Mouse (Mus musculus) myocyte (in vitro differentiated cells): ENCODE data around the gene S100a4. TPM values are rescaled to one million over a fixed set of nuclear protein-coding genes. Genes with fewer than 3 reads are reported as not detected.
A peak's percentile ranks its signal among the peaks of the same experiment; 100 is the strongest.

ENCODE experiments used
- H3K27me3 ChIP-seq: one replicate; pipeline ENCODE4 v1.6.1; 2011; ENCODE audit not compliant: control insufficient read depth, insufficient read depth, insufficient read length
- H3K36me3 ChIP-seq: one replicate; pipeline ENCODE4 v1.6.1; 2011; ENCODE audit not compliant: control insufficient read depth, insufficient read depth
- H3K4me2 ChIP-seq: one replicate; pipeline ENCODE4 v1.6.1; 2011; ENCODE audit warnings: low read depth, control low read depth
- H3K4me3 ChIP-seq: one replicate; pipeline ENCODE4 v1.5.1; 2011; ENCODE audit warnings: mild to moderate bottlenecking, control low read depth, moderate library complexity
- H3K79me2 ChIP-seq: one replicate; pipeline ENCODE4 v1.6.1; 2011; ENCODE audit not compliant: control insufficient read depth, insufficient read depth
- H3ac ChIP-seq: one replicate; pipeline ENCODE4 v1.6.1; 2011; ENCODE audit not compliant: control insufficient read depth, insufficient read length
- CEBPB ChIP-seq: IDR thresholded peaks from 2 replicates; pipeline ENCODE4 v1.6.1; 2011; ENCODE audit warnings: mild to moderate bottlenecking, moderate library complexity; ENCODE audit not compliant: poor library complexity, insufficient read depth, severe bottlenecking
- E2F4 ChIP-seq: IDR thresholded peaks from one replicate; pipeline ENCODE4 v1.6.1; 2011; ENCODE audit warnings: mild to moderate bottlenecking, control low read depth, moderate library complexity; ENCODE audit not compliant: insufficient read depth
- MAX ChIP-seq: IDR thresholded peaks from one replicate; pipeline ENCODE4 v1.6.1; 2011; ENCODE audit warnings: low read depth, mild to moderate bottlenecking, control low read depth
- MYOD1 ChIP-seq, 3 experiments: IDR thresholded peaks; one replicate each; pipeline ENCODE4 v1.6.1; 2011; ENCODE audit warnings: control low read depth in 2 of 3, low read depth in 2 of 3, mild to moderate bottlenecking in 2 of 3, moderate library complexity in 1 of 3; ENCODE audit not compliant: insufficient read length in 2 of 3, control insufficient read depth in 1 of 3
- MYOG ChIP-seq, 3 experiments: IDR thresholded peaks; one replicate each; pipeline ENCODE4 v1.6.1; 2011; ENCODE audit warnings: control low read depth in 2 of 3, low read depth in 2 of 3, mild to moderate bottlenecking in 2 of 3; ENCODE audit not compliant: insufficient read length in 2 of 3, control insufficient read depth in 1 of 3, insufficient read depth in 1 of 3
- POLR2A ChIP-seq: IDR thresholded peaks from one replicate; pipeline ENCODE4 v1.6.1; 2011; ENCODE audit warnings: low read depth, mild to moderate bottlenecking, control low read depth, moderate library complexity; ENCODE audit not compliant: insufficient read length
- POLR2AphosphoS2 ChIP-seq: IDR thresholded peaks from one replicate; pipeline ENCODE4 v1.6.1; 2011; ENCODE audit warnings: low read depth, control low read depth; ENCODE audit not compliant: insufficient read length
- REST ChIP-seq: IDR thresholded peaks from one replicate; pipeline ENCODE4 v1.6.1; 2011; ENCODE audit warnings: mild to moderate bottlenecking, control low read depth, moderate library complexity; ENCODE audit not compliant: insufficient read depth, insufficient read length
- SRF ChIP-seq: IDR thresholded peaks from one replicate; pipeline ENCODE4 v1.6.1; 2011; ENCODE audit warnings: low read depth; ENCODE audit not compliant: control insufficient read depth, insufficient read length
- TCF12 ChIP-seq: IDR thresholded peaks from one replicate; pipeline ENCODE4 v1.6.1; 2011; ENCODE audit warnings: mild to moderate bottlenecking, control low read depth; ENCODE audit not compliant: poor library complexity, insufficient read depth, severe bottlenecking
- TCF3 ChIP-seq: IDR thresholded peaks from one replicate; pipeline ENCODE4 v1.6.1; 2011; ENCODE audit warnings: low read depth, control low read depth; ENCODE audit not compliant: insufficient read length
- USF1 ChIP-seq: IDR thresholded peaks from one replicate; pipeline ENCODE4 v1.6.1; 2011; ENCODE audit warnings: low read depth, mild to moderate bottlenecking, control low read depth, moderate library complexity
- polyA plus RNA-seq: library from polyadenylated mRNA; unstranded; fragments of >200 nt; fragmentation: generic; extraction: Trizol; gene quantifications from one replicate; pipeline ENCODE4 v1.2.1, GENCODE M21; 2012; ENCODE audit warnings: missing spikeins

The S100a4 gene
- polyA plus RNA-seq, 1 experiment = 3,627 TPM

- no peak overlapping the region for H3K4me3 ChIP-seq
- H3K36me3 ChIP-seq = no peaks in the 10 kb centered on the region
- TF ChIP-seq CEBPB (no peak), E2F4 (no peak), POLR2A (no peak), SRF (no peak), MAX (no peak), MYOG (IDR thresholded peaks at IDR 0.05; ENCODE audit: control insufficient read depth in 1 of 3, insufficient read depth in 1 of 3, insufficient read length in 2 of 3, low read depth in 2 of 3) (no peak), REST (no peak), MYOD1 (IDR thresholded peaks at IDR 0.05; ENCODE audit: control insufficient read depth in 1 of 3, insufficient read length in 2 of 3, low read depth in 2 of 3) (no peak), POLR2AphosphoS2 (no peak), TCF12 (no peak), USF1 (no peak), TCF3 (no peak)
- H3ac ChIP-seq = no peak overlapping the region
- H3K79me2 ChIP-seq = no peaks in the 10 kb centered on the region
- no peaks in the 10 kb centered on the region for H3K27me3 ChIP-seq
- H3K4me2 ChIP-seq = no peak overlapping the region
These were observed 6.8 kb upstream of the S100a4 start for GRCm38 (mm10) chr3:90596810-90597209.

GRCm38 (mm10) chr3:90597736-90598135 lies 5.8 kb upstream of the S100a4 start:
- H3ac ChIP-seq = no peak overlapping the region
- TF ChIP-seq MYOD1 (IDR thresholded peaks at IDR 0.05; ENCODE audit: control insufficient read depth in 1 of 3, insufficient read length in 2 of 3, low read depth in 2 of 3) (no peak), POLR2AphosphoS2 (no peak), TCF3 (no peak), USF1 (no peak), MYOG (IDR thresholded peaks at IDR 0.05; ENCODE audit: control insufficient read depth in 1 of 3, insufficient read depth in 1 of 3, insufficient read length in 2 of 3, low read depth in 2 of 3) (no peak), REST (no peak), POLR2A (no peak), CEBPB (no peak), TCF12 (no peak)
- peaks cover 3% of the 10 kb centered on the region for H3K79me2 ChIP-seq
- H3K36me3 ChIP-seq = no peaks in the 10 kb centered on the region
- no peaks in the 10 kb centered on the region for H3K27me3 ChIP-seq
- H3K4me2 ChIP-seq = peak overlapping the region; percentile 53
- H3K4me3 ChIP-seq = no peak overlapping the region

- no peak overlapping the region for H3K4me3 ChIP-seq
- no peak for TF ChIP-seq POLR2AphosphoS2
- TF ChIP-seq USF1 = peak; percentile 92
These were observed 5.4 kb upstream of the S100a4 start for GRCm38 (mm10) chr3:90598212-90598611.

GRCm38 (mm10) chr3:90599401-90599800 lies 4.2 kb upstream of the S100a4 start:
- no peaks in the 10 kb centered on the region for H3K36me3 ChIP-seq
- no peak overlapping the region for H3ac ChIP-seq
- no peak overlapping the region for H3K4me2 ChIP-seq
- TF ChIP-seq POLR2AphosphoS2 (no peak), TCF12 (no peak), CEBPB (no peak), SRF (no peak), MAX (no peak), REST (no peak), USF1 (no peak), TCF3 (no peak), E2F4 (no peak), POLR2A (no peak), MYOD1 (IDR thresholded peaks at IDR 0.05; ENCODE audit: control insufficient read depth in 1 of 3, insufficient read length in 2 of 3, low read depth in 2 of 3) (no peak), MYOG (IDR thresholded peaks at IDR 0.05; ENCODE audit: control insufficient read depth in 1 of 3, insufficient read depth in 1 of 3, insufficient read length in 2 of 3, low read depth in 2 of 3) (no peak)
- peaks cover 15% of the 10 kb centered on the region for H3K79me2 ChIP-seq
- no peak overlapping the region for H3K4me3 ChIP-seq
- no peaks in the 10 kb centered on the region for H3K27me3 ChIP-seq

More at GRCm38 (mm10) chr3:90598212-90598611, 5.4 kb upstream of the S100a4 start:
- Histone ChIP-seq H3K4me2 (peak overlapping the region; percentile 53), H3ac (no peak overlapping the region), H3K36me3 (no peaks in the 10 kb centered on the region), H3K27me3 (no peaks in the 10 kb centered on the region), H3K79me2 (peaks cover 8% of the 10 kb centered on the region)

GRCm38 (mm10) chr3:90600036-90600435 lies 3.5 kb upstream of the S100a4 start:
- H3K36me3 ChIP-seq = no peaks in the 10 kb centered on the region
- TF ChIP-seq MAX = no peak
- no peak overlapping the region for H3ac ChIP-seq
- peak overlapping the region; percentile 67 for H3K4me2 ChIP-seq
- H3K27me3 ChIP-seq = no peaks in the 10 kb centered on the region
- no peak overlapping the region for H3K4me3 ChIP-seq
- peaks cover 21% of the 10 kb centered on the region for H3K79me2 ChIP-seq
